Mouse (Mus musculus) liver, embryonic 13.5 days (tissue): ENCODE results near the gene Dtx2. TPM values are rescaled to one million over a fixed set of nuclear protein-coding genes. Genes with fewer than 3 reads are reported as not detected.
"Not testable (repeated sequence)": the region's sequence is repeated elsewhere in the genome, so short reads cannot be mapped to it uniquely, and the experiment has no call there.

Experiments
- ATAC-seq: fragments of 200-750 bp; cut with Nextera tagmentation; 2 replicates; pipeline ENCODE4 v1.8.0; 2017; ENCODE audit warnings: low read depth, mild to moderate bottlenecking, moderate number of reproducible peaks, moderate library complexity
- DNase-seq: peaks from one replicate; pipeline ENCODE4 v3.0.0; 2022
- H3K27ac ChIP-seq: fragments of 300-500 bp; sonication (generic); 2 replicates; pipeline ENCODE4 v1.5.1; 2015; ENCODE audit warnings: moderate library complexity, mild to moderate bottlenecking, inconsistent platforms
- H3K27me3 ChIP-seq: fragments of 300-500 bp; sonication (generic); 2 replicates; pipeline ENCODE4 v1.6.1; 2015; ENCODE audit warnings: mild to moderate bottlenecking, inconsistent platforms
- H3K36me3 ChIP-seq: fragments of 300-500 bp; sonication (generic); 2 replicates; pipeline ENCODE4 v1.6.1; 2015; ENCODE audit warnings: mild to moderate bottlenecking, inconsistent platforms
- H3K4me1 ChIP-seq: fragments of 300-500 bp; sonication (generic); replicated peaks from 2 replicates; pipeline ENCODE4 v1.6.1; 2015; ENCODE audit warnings: inconsistent platforms
- H3K4me2 ChIP-seq: fragments of 300-500 bp; sonication (generic); 2 replicates; pipeline ENCODE4 v1.6.1; 2015; ENCODE audit warnings: inconsistent platforms, mild to moderate bottlenecking, moderate library complexity
- H3K4me3 ChIP-seq: fragments of 300-500 bp; sonication (generic); replicated peaks from 2 replicates; pipeline ENCODE4 v1.5.1; 2015; ENCODE audit warnings: mild to moderate bottlenecking, inconsistent platforms
- H3K9ac ChIP-seq: fragments of 300-500 bp; sonication (generic); 2 replicates; pipeline ENCODE4 v1.6.1; 2015; ENCODE audit warnings: mild to moderate bottlenecking, inconsistent platforms
- H3K9me3 ChIP-seq: fragments of 300-500 bp; sonication (generic); replicated peaks from 2 replicates; pipeline ENCODE4 v1.6.1; 2016; ENCODE audit warnings: inconsistent platforms
- WGBS: fragments of 180-500 bp; shearing (Covaris S2); methylation state at CpG from one replicate; pipeline ENCODE4 v1.1.7; 2015; ENCODE audit not compliant: insufficient replicate concordance; 5-methylcytosine and 5-hydroxymethylcytosine counted together
- polyA plus RNA-seq: library from polyadenylated mRNA; unstranded; fragments of >200 nt; fragmentation: Nextera tagmentation; extraction: Ambion mirVana; gene quantifications from 2 replicates; pipeline ENCODE4 v1.2.1, GENCODE M21; 2015

The Dtx2 gene
- polyA plus RNA-seq, 1 experiment from 2014 or later, result 7.0 TPM

GRCm38 (mm10) chr5:136048541-136048940 lies 53.9 kb downstream of the Dtx2 start:
- H3K27me3 ChIP-seq, H3K4me2 ChIP-seq, H3K9me3 ChIP-seq, H3K4me1 ChIP-seq, H3K36me3 ChIP-seq, H3K9ac ChIP-seq, H3K27ac ChIP-seq, DNase-seq, ATAC-seq, H3K4me3 ChIP-seq: not testable (repeated sequence)

- H3K27me3 ChIP-seq, result no peaks in the 10 kb centered on the region
- H3K9me3 ChIP-seq, result no peaks in the 10 kb centered on the region
- DNase-seq (no peak), ATAC-seq (no peak)
- H3K4me1 ChIP-seq, result no peaks in the 10 kb centered on the region
- no peak overlapping the region for H3K4me2 ChIP-seq
- no peak overlapping the region for H3K9ac ChIP-seq
- no peak overlapping the region for H3K4me3 ChIP-seq
- WGBS, result 66% methylated on average over 6 of the region's 6 CpGs
- H3K36me3 ChIP-seq, result no peaks in the 10 kb centered on the region
- no peak overlapping the region for H3K27ac ChIP-seq
These were observed 55.3 kb downstream of the Dtx2 start for GRCm38 (mm10) chr5:136049926-136050325.

GRCm38 (mm10) chr5:136051231-136052085 lies 56.9 kb downstream of the Dtx2 start:
- no peaks in the 10 kb centered on the region for H3K36me3 ChIP-seq
- H3K9me3 ChIP-seq, result no peaks in the 10 kb centered on the region
- no peaks in the 10 kb centered on the region for H3K27me3 ChIP-seq
- H3K4me2 ChIP-seq, result no peak overlapping the region
- ATAC-seq (no peak), DNase-seq (no peak)
- no peak overlapping the region for H3K4me3 ChIP-seq
- no peak overlapping the region for H3K27ac ChIP-seq
- WGBS, result 32% methylated on average over 10 of the region's 10 CpGs
- no peaks in the 10 kb centered on the region for H3K4me1 ChIP-seq
- no peak overlapping the region for H3K9ac ChIP-seq

- H3K27ac ChIP-seq, result no peak overlapping the region
- H3K9me3 ChIP-seq, result no peaks in the 10 kb centered on the region
- no peak overlapping the region for H3K9ac ChIP-seq
- H3K4me2 ChIP-seq, result no peak overlapping the region
- H3K4me1 ChIP-seq, result no peaks in the 10 kb centered on the region
- H3K36me3 ChIP-seq, result no peaks in the 10 kb centered on the region
- 51% methylated on average over 8 of the region's 8 CpGs for WGBS
- DNase-seq (no peak), ATAC-seq (no peak)
- no peak overlapping the region for H3K4me3 ChIP-seq
- peaks cover 10% of the 10 kb centered on the region for H3K27me3 ChIP-seq
These were observed 58.5 kb downstream of the Dtx2 start for GRCm38 (mm10) chr5:136052861-136053655.

- no peak within 1 kb of the TSS for H3K27ac ChIP-seq
- H3K4me1 ChIP-seq, result no peaks in the 10 kb centered on the region
- ATAC-seq (no peak), DNase-seq (no peak)
- no peaks in the 10 kb centered on the region for H3K36me3 ChIP-seq
- 71% methylated on average over 11 of the region's 11 CpGs for WGBS
- no peak within 1 kb of the TSS for H3K9ac ChIP-seq
- H3K27me3 ChIP-seq, result peaks cover 22% of the 10 kb centered on the region
- no peaks in the 10 kb centered on the region for H3K9me3 ChIP-seq
- H3K4me3 ChIP-seq, result no peak within 1 kb of the TSS
- H3K4me2 ChIP-seq, result no peak within 1 kb of the TSS
These were observed 59.9 kb downstream of the Dtx2 start, which contains the start of gene Upk3bl for GRCm38 (mm10) chr5:136054301-136055077. Upk3bl (plus strand) TSS chr5:136054492.

GRCm38 (mm10) chr5:136056062-136056461 lies 61.5 kb downstream of the Dtx2 start:
- H3K27me3 ChIP-seq, result peaks cover 37% of the 10 kb centered on the region
- no peak overlapping the region for H3K4me3 ChIP-seq
- no peak overlapping the region for H3K27ac ChIP-seq
- H3K9ac ChIP-seq, result no peak overlapping the region
- DNase-seq, result no peak
- H3K4me1 ChIP-seq, result no peaks in the 10 kb centered on the region
- H3K36me3 ChIP-seq, result no peaks in the 10 kb centered on the region
- no peak for ATAC-seq
- H3K9me3 ChIP-seq, result no peaks in the 10 kb centered on the region
- no peak overlapping the region for H3K4me2 ChIP-seq
- 41% methylated on average over 4 of the region's 4 CpGs for WGBS

- Histone ChIP-seq H3K9me3 (no peaks in the 10 kb centered on the region), H3K4me1 (no peaks in the 10 kb centered on the region), H3K36me3 (no peaks in the 10 kb centered on the region), H3K4me3 (no peak overlapping the region), H3K27ac (no peak overlapping the region), H3K27me3 (peaks cover 39% of the 10 kb centered on the region), H3K4me2 (no peak overlapping the region), H3K9ac (no peak overlapping the region)
- 18% methylated on average over 8 of the region's 8 CpGs for WGBS
- ATAC-seq, result no peak
- DNase-seq, result no peak
These were observed 62.5 kb downstream of the Dtx2 start for GRCm38 (mm10) chr5:136057085-136057484.

GRCm38 (mm10) chr5:136061567-136061966 lies 67.0 kb downstream of the Dtx2 start:
- no peak for ATAC-seq
- DNase-seq, result peak; percentile 39
- 9% methylated on average over 12 of the region's 12 CpGs for WGBS
- H3K4me2 ChIP-seq, result no peak overlapping the region
- H3K9me3 ChIP-seq, result no peaks in the 10 kb centered on the region
- no peak overlapping the region for H3K9ac ChIP-seq
- H3K36me3 ChIP-seq, result no peaks in the 10 kb centered on the region
- H3K4me1 ChIP-seq, result no peaks in the 10 kb centered on the region
- H3K27me3 ChIP-seq, result peaks cover 38% of the 10 kb centered on the region
- no peak overlapping the region for H3K4me3 ChIP-seq
- H3K27ac ChIP-seq, result no peak overlapping the region

GRCm38 (mm10) chr5:136063920-136064319 lies 69.3 kb downstream of the Dtx2 start:
- H3K9ac ChIP-seq, result no peak overlapping the region
- 79% methylated on average over 10 of the region's 10 CpGs for whole genome bisulfite sequencing
- no peaks in the 10 kb centered on the region for H3K36me3 ChIP-seq
- H3K4me3 ChIP-seq, result no peak overlapping the region
- no peaks in the 10 kb centered on the region for H3K9me3 ChIP-seq
- H3K27me3 ChIP-seq, result peaks cover 21% of the 10 kb centered on the region
- no peak overlapping the region for H3K27ac ChIP-seq
- no peaks in the 10 kb centered on the region for H3K4me1 ChIP-seq
- no peak for ATAC-seq
- no peak for DNase-seq
- no peak overlapping the region for H3K4me2 ChIP-seq

- DNase-seq, H3K4me3 ChIP-seq, H3K9me3 ChIP-seq, H3K36me3 ChIP-seq, ATAC-seq, H3K9ac ChIP-seq, H3K27ac ChIP-seq, H3K27me3 ChIP-seq, H3K4me1 ChIP-seq, H3K4me2 ChIP-seq: not testable (repeated sequence)
- 39% methylated on average over 11 of the region's 11 CpGs for WGBS
These were observed 72.0 kb downstream of the Dtx2 start for GRCm38 (mm10) chr5:136066404-136067148.
